Mouse (Mus musculus): ENCODE measurements at regions not wholly inside any gene's neighbourhood (a gene's known extent, or its start where the extent isn't known, plus 50 kb on each side); places are given as distances from the start of the nearest gene placed in this dataset.

DNA sequence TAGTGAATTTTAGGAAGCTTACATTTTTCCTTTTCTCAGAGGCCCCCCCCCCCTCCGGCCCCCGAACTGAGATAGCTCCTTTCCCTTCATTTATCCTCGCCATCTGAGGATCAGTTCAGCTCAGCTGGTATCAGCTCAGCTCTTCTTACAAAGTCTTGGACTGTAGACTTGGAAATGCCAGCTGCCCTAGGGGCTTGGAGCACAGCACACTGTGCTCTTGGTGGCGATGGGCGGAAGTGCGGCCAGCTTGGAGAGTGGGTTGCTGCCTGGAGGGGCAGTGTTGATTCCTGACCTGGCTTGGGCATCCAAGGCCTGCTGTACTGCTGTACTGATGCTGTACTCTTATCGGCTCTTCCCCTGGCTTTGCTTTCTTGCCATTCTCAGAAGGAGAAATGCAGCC, 298.7 kb upstream of the Tbc1d5 start:
- H3K27me3 ChIP-seq (ENCODE audit: control insufficient read depth, insufficient read depth, low read length): no peaks in the 10 kb centered on the region
- H3K4me1 ChIP-seq (replicated peaks; ENCODE audit: control insufficient read depth, insufficient read depth, low read length): no peaks in the 10 kb centered on the region
- no peaks in the 10 kb centered on the region for H3K36me3 ChIP-seq (ENCODE audit: control insufficient read depth, insufficient read depth, low read length)
- DNase-seq: no peak
- WGBS: 98% methylated on average over 7 of the region's 7 CpGs
- TF ChIP-seq CTCF (IDR thresholded peaks at IDR 0.05; ENCODE audit: borderline replicate concordance, control insufficient read depth, extremely low read depth, insufficient read depth, low read length, poor library complexity) (no peak), POLR2A (IDR thresholded peaks at IDR 0.05; ENCODE audit: control insufficient read depth, extremely low read depth, insufficient read depth, low read length, poor library complexity) (no peak)
- no peak overlapping the region for H3K4me3 ChIP-seq (ENCODE audit: control insufficient read depth, insufficient read depth, low read length)
- no peak overlapping the region for H3K27ac ChIP-seq (ENCODE audit: control insufficient read depth, insufficient read depth, low read length)

GRCm38 (mm10) chr17:51477404-51477803, 298.3 kb upstream of the Tbc1d5 start:
- Histone ChIP-seq H3K27ac (ENCODE audit: control insufficient read depth, insufficient read depth, low read length) (no peak overlapping the region), H3K4me3 (ENCODE audit: control insufficient read depth, insufficient read depth, low read length) (no peak overlapping the region), H3K27me3 (ENCODE audit: control insufficient read depth, insufficient read depth, low read length) (no peaks in the 10 kb centered on the region), H3K36me3 (ENCODE audit: control insufficient read depth, insufficient read depth, low read length) (no peaks in the 10 kb centered on the region), H3K4me1 (replicated peaks; ENCODE audit: control insufficient read depth, insufficient read depth, low read length) (no peaks in the 10 kb centered on the region)
- 84% methylated on average over 8 of the region's 8 CpGs for WGBS
- no peak for TF ChIP-seq CTCF (IDR thresholded peaks at IDR 0.05; ENCODE audit: borderline replicate concordance, control insufficient read depth, extremely low read depth, insufficient read depth, low read length, poor library complexity)
- TF ChIP-seq POLR2A (IDR thresholded peaks at IDR 0.05; ENCODE audit: control insufficient read depth, extremely low read depth, insufficient read depth, low read length, poor library complexity): no peak
- no peak for DNase-seq

GRCm38 (mm10) chr17:51462137-51462880, 283.2 kb upstream of the Tbc1d5 start:
- Histone ChIP-seq H3K27ac (ENCODE audit: control insufficient read depth, insufficient read depth, low read length) (no peak overlapping the region), H3K4me3 (ENCODE audit: control insufficient read depth, insufficient read depth, low read length) (no peak overlapping the region), H3K36me3 (ENCODE audit: control insufficient read depth, insufficient read depth, low read length) (no peaks in the 10 kb centered on the region), H3K27me3 (ENCODE audit: control insufficient read depth, insufficient read depth, low read length) (no peaks in the 10 kb centered on the region), H3K4me1 (replicated peaks; ENCODE audit: control insufficient read depth, insufficient read depth, low read length) (no peaks in the 10 kb centered on the region)
- DNase-seq: no peak
- TF ChIP-seq POLR2A (IDR thresholded peaks at IDR 0.05; ENCODE audit: control insufficient read depth, extremely low read depth, insufficient read depth, low read length, poor library complexity): no peak
- TF ChIP-seq CTCF (IDR thresholded peaks at IDR 0.05; ENCODE audit: borderline replicate concordance, control insufficient read depth, extremely low read depth, insufficient read depth, low read length, poor library complexity): no peak
- 96% methylated on average over 5 of the region's 5 CpGs for WGBS

DNA sequence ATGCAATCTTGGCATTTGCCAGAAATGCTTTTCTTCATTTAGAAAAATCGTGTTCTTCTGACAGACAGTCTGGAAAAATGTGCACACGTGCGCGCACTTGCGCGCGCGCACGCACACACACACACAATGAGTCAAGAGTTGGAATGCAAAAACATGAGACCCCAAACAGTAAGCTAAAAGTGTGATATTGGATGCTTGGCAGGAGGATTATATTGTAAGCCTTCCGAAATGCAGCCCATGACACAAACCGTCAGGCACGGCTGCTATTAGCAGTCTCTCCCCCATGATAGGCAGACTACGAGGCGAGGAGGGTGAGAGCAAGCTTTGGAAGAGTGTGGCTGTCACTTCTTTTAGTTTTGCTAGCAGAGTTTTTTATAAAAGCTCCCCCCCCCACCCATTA, 282.1 kb upstream of the Tbc1d5 start:
- Histone ChIP-seq H3K36me3 (ENCODE audit: control insufficient read depth, insufficient read depth, low read length) (no peaks in the 10 kb centered on the region), H3K27me3 (ENCODE audit: control insufficient read depth, insufficient read depth, low read length) (no peaks in the 10 kb centered on the region), H3K4me3 (ENCODE audit: control insufficient read depth, insufficient read depth, low read length) (no peak overlapping the region), H3K4me1 (replicated peaks; ENCODE audit: control insufficient read depth, insufficient read depth, low read length) (no peaks in the 10 kb centered on the region), H3K27ac (ENCODE audit: control insufficient read depth, insufficient read depth, low read length) (no peak overlapping the region)
- no peak for TF ChIP-seq CTCF (IDR thresholded peaks at IDR 0.05; ENCODE audit: borderline replicate concordance, control insufficient read depth, extremely low read depth, insufficient read depth, low read length, poor library complexity)
- WGBS: 93% methylated on average over 14 of the region's 14 CpGs
- no peak for DNase-seq

DNA sequence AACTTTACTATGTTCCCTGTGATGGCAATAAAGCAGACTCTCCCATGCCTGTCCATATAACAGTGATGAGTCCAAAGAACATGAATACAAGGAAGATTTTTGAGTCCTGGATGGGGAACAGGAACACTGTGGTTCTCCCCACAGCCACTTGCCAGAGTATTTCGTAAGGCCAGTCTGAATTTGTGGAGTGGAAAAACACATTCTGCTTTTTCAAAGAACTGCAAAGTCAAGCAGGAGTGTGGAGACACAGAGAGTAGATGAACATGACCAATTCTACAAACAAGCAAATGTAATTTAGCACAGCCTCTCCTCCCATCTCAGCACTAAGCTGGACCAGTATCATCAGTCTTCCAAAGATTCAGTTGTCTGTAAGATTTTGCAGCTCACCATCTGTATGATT, 280.0 kb upstream of the Tbc1d5 start:
- TF ChIP-seq CTCF (IDR thresholded peaks at IDR 0.05; ENCODE audit: borderline replicate concordance, control insufficient read depth, extremely low read depth, insufficient read depth, low read length, poor library complexity): no peak
- TF ChIP-seq POLR2A (IDR thresholded peaks at IDR 0.05; ENCODE audit: control insufficient read depth, extremely low read depth, insufficient read depth, low read length, poor library complexity): no peak
- H3K4me1 ChIP-seq (replicated peaks; ENCODE audit: control insufficient read depth, insufficient read depth, low read length): no peaks in the 10 kb centered on the region
- H3K27ac ChIP-seq (ENCODE audit: control insufficient read depth, insufficient read depth, low read length): no peak overlapping the region
- H3K27me3 ChIP-seq (ENCODE audit: control insufficient read depth, insufficient read depth, low read length): no peaks in the 10 kb centered on the region
- H3K36me3 ChIP-seq (ENCODE audit: control insufficient read depth, insufficient read depth, low read length): no peaks in the 10 kb centered on the region
- H3K4me3 ChIP-seq (ENCODE audit: control insufficient read depth, insufficient read depth, low read length): no peak overlapping the region
- no peak for DNase-seq
- WGBS: 100% methylated on average over 1 of the region's 1 CpGs

DNA sequence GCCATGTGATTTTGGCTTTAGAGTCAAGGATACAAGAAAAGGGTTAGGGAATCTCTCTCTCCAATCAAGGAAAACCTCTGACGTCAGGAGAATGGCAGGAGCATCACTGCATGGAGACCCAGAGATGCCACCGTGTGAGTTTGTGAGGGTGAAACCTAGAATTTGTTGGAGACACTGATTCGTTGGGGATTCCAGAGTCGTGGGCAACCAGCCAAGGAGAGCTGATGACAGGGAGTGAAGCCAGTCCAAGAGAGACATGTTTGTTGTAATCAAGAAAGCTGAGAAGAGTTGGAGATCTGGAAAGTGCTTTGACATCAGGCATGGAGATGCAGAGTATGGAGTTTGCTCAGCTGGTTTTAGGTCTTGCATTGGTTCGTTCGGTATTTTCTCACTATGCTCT, 236.6 kb upstream of the Tbc1d5 start:
- Histone ChIP-seq H3K4me1 (replicated peaks; ENCODE audit: control insufficient read depth, insufficient read depth, low read length) (peaks cover 6% of the 10 kb centered on the region; the same call in 1 of the 2 replicates), H3K27ac (ENCODE audit: control insufficient read depth, insufficient read depth, low read length) (no peak overlapping the region), H3K4me3 (ENCODE audit: control insufficient read depth, insufficient read depth, low read length) (no peak overlapping the region), H3K27me3 (ENCODE audit: control insufficient read depth, insufficient read depth, low read length) (no peaks in the 10 kb centered on the region), H3K36me3 (ENCODE audit: control insufficient read depth, insufficient read depth, low read length) (no peaks in the 10 kb centered on the region)
- no peak for DNase-seq
- 96% methylated on average over 6 of the region's 6 CpGs for WGBS
- TF ChIP-seq POLR2A (IDR thresholded peaks at IDR 0.05; ENCODE audit: control insufficient read depth, extremely low read depth, insufficient read depth, low read length, poor library complexity): no peak
- TF ChIP-seq CTCF (IDR thresholded peaks at IDR 0.05; ENCODE audit: borderline replicate concordance, control insufficient read depth, extremely low read depth, insufficient read depth, low read length, poor library complexity): no peak

- Histone ChIP-seq H3K27me3 (ENCODE audit: control insufficient read depth, insufficient read depth, low read length) (no peaks in the 10 kb centered on the region), H3K4me1 (replicated peaks; ENCODE audit: control insufficient read depth, insufficient read depth, low read length) (peaks cover 14% of the 10 kb centered on the region), H3K27ac (ENCODE audit: control insufficient read depth, insufficient read depth, low read length) (no peak overlapping the region), H3K4me3 (ENCODE audit: control insufficient read depth, insufficient read depth, low read length) (no peak overlapping the region), H3K36me3 (ENCODE audit: control insufficient read depth, insufficient read depth, low read length) (no peaks in the 10 kb centered on the region)
- TF ChIP-seq POLR2A (IDR thresholded peaks at IDR 0.05; ENCODE audit: control insufficient read depth, extremely low read depth, insufficient read depth, low read length, poor library complexity) (no peak), CTCF (IDR thresholded peaks at IDR 0.05; ENCODE audit: borderline replicate concordance, control insufficient read depth, extremely low read depth, insufficient read depth, low read length, poor library complexity) (no peak)
- no peak for DNase-seq
- 93% methylated on average over 4 of the region's 4 CpGs for WGBS
Measured at GRCm38 (mm10) chr17:51414304-51414703, 235.2 kb upstream of the Tbc1d5 start.

Measured in thymus, adult 2 months (tissue).